Mouse (Mus musculus) cerebellum, adult 9-10 months (tissue): ENCODE measurements at regions not wholly inside any gene's neighbourhood (a gene's known extent, or its start where the extent isn't known, plus 50 kb on each side); places are given as distances from the start of the nearest gene placed in this dataset.
"Not testable (repeated sequence)": the region's sequence is repeated elsewhere in the genome, so short reads cannot be mapped to it uniquely, and the experiment has no call there.

Source experiments
- DNase-seq: peaks from one replicate; pipeline ENCODE4 v3.0.0; 2022

DNA sequence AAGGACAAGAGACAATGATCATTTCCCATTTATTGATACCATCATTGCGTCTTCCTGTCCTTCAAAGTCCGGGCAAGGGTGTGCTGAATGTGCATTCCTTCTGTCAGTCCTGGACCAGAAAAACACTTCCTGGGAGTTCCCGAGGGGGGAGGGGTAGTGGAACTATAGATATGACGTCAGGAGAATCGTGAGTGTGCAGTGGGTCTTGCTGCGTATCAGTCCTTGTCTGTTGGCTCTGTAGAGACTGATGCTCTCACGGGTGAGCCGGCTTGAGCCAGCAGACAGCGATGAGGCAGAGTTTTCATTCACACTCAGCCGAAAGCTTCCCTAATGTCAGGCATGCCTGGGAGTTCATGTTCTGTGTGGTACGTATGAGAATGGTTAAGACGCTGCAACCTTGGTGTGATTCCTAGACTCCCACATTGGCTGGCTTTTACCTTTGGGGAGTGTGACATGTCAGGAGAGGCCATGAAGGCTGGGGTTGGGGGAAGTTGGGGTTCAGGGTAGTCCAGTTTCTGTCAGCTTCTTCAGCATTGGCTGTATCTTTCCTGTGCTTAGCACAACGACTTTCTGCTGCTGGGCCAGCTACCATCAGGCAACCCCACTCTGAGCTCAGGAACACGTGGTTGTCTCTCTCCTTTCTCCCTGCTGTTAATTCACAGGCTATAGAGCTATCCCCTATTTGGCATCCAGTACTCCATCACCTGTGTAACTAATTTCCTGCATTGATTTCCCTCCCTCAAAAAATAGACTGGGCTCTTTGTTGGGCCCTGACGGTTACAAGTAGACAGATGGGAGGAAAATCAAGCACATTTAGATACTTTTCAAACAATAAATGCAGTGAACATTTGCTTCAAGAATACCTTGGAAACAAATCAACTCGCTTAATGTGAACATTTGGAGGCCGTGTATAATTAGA is 203.2 kb upstream of the Daam1 start:
- DNase-seq: peak; percentile 25

GRCm38 (mm10) chr12:71628340-71628738 is 202.5 kb upstream of the Daam1 start:
- DNase-seq: no peak

GRCm38 (mm10) chr12:71628796-71629195 is 202.1 kb upstream of the Daam1 start:
- no peak for DNase-seq

GRCm38 (mm10) chr12:71630386-71630785 is 200.5 kb upstream of the Daam1 start:
- DNase-seq: no peak

DNA sequence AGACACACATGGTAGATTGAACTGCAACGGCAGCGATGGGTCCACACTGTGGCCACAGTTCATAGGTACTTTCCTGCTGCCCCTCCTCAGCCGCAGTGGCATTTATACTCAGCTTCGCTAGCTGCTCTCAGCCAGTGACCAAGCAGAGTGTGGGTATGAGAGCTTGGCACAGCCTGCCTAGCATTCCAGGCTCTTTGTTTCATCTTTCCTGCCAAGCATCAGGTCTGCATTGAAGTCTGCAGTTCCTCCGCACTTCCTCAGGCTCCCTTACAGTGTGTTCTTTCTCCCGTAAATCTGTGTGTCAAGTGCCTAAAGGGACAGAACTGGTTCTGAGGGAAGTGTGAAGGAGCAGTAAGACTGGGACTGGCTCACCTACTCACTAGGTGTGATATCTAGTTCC is 194.6 kb upstream of the Daam1 start:
- DNase-seq: no peak

GRCm38 (mm10) chr12:71637248-71637647 is 193.6 kb upstream of the Daam1 start:
- no peak for DNase-seq

- no peak for DNase-seq
Observed at GRCm38 (mm10) chr12:71638246-71638645, 192.6 kb upstream of the Daam1 start.

GRCm38 (mm10) chr12:71640058-71640501 is 190.8 kb upstream of the Daam1 start:
- no peak for DNase-seq

- DNase-seq: no peak
Observed at GRCm38 (mm10) chr12:71641486-71641885, 189.4 kb upstream of the Daam1 start.

GRCm38 (mm10) chr12:71642797-71643337 is 188.0 kb upstream of the Daam1 start:
- DNase-seq: no peak

DNA sequence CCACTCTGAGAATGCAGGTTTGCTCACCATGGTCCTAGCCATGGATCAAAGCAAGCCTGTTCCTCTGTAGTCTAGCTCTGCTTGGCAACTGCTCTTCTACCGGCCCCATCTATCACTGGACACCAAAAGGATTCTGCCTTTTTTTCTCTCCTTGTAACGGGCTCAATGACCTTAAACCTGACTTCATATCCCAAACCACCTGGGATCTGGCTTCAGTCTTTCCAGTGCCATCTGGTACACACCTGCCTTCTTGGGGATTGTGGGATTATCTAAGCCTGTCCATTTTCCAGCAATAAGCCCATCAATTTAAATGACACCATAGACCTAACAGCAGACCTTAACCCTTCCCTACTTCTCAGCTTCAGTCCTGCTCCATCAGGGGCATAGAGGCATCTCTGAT is 179.6 kb upstream of the Daam1 start:
- DNase-seq: peak; percentile 65

- no peak for DNase-seq
Observed at GRCm38 (mm10) chr12:71693346-71694038, 137.4 kb upstream of the Daam1 start.

DNA sequence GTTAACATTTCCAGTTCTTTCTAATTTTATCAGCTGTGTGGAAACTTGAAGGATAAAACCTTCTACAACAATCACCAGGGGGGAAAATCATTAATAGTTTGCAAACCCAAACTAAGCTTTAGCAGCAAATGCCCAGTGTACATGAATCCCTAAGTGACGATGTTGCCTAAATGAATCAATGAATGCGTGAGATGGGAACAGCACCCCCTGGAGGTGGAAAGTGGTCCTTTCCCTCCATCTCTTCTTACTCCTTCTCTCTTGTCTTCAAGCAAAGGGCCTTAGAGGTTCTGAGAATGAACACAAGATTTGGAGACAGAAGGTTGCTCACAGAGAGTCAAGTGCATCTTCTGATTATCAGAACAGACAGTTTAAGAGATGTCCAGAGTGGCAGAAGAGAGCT is 129.1 kb upstream of the Daam1 start:
- DNase-seq: peak; percentile 45

DNA sequence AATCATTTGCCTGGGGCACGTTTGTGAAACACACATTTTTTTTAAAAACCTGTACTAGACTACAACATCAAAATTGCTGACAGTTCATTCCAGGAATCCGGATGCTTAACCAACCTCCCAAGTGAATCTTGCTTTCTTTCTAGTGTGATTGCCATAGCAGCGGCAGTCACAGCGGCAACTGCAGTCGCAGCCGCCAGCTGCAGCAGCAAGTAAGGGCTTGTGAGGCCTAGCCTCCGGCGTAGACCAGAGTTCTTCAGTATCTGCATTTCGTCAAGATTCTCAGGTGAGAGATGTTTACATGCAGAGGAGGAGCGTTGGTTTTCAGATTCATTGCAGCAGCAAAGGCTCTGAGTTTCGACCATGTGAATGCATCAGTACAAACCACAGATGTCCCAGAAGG is 128.7 kb upstream of the Daam1 start:
- no peak for DNase-seq

- no peak for DNase-seq
Observed at GRCm38 (mm10) chr12:71703146-71703902, 127.6 kb upstream of the Daam1 start.

DNA sequence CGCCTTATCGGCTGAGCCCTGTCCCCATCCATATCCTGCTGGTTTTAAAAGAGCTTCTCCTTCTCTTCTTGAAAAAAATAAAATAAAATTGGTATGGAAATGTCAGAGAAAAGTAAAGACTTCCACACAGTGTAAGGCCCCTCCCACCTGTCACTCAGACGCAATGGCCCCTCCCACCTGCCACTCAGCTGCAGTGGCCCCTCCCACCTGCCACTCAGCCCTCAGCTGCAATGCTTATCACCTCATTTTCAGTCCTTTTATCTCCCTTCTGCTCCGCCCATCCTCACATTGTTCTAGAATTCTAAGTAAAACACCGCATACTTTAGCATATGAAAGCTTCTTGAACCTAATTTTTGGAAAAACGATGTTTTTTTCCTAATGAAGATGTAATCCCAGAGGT is 126.4 kb upstream of the Daam1 start:
- DNase-seq: no peak

- peak; percentile 80 for DNase-seq
Observed at GRCm38 (mm10) chr12:71707727-71708369, 123.0 kb upstream of the Daam1 start.

- no peak for DNase-seq
Observed at GRCm38 (mm10) chr12:71714606-71715005, 116.3 kb upstream of the Daam1 start.

DNA sequence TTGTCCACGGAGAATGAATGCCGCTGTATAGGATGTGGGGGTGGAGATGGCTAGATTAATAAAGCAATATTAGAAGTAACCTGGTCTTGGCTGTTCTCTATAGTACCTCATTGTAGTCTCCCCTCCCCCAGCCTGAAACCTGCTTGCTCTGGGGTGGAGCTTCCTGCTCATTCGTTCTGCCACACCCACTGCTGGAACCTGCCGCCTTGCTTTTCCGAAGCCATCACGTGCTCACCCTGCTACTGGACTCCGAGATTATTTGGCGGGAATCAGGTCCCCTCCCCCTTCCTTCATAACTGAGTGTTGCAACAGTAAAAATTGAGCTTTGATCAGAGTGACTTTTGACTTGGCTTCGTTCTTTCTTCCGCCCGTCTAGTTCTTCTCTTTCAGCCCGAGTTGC is 112.5 kb upstream of the Daam1 start:
- DNase-seq: not testable (repeated sequence)

- no peak for DNase-seq
Observed at GRCm38 (mm10) chr12:71718911-71719310, 112.0 kb upstream of the Daam1 start.

DNA sequence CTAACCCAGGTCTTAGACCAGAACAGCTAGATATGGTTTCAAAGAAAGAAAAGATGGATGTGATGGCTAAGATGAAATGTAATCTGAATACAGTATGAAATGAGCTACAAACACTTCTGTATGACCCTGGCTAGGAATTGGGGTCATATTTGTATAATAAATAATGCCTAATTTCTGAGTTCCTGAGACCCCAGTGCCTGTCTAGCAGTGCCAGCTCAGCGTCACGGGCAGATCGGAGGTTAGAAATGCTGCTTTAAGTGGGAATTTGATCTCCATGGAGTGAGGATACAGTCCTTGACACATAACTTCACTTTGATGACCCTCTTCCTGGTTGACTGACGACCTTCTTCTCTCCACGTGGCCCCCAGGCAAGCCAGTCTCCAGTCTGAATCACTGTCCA is 105.7 kb upstream of the Daam1 start:
- no peak for DNase-seq

DNA sequence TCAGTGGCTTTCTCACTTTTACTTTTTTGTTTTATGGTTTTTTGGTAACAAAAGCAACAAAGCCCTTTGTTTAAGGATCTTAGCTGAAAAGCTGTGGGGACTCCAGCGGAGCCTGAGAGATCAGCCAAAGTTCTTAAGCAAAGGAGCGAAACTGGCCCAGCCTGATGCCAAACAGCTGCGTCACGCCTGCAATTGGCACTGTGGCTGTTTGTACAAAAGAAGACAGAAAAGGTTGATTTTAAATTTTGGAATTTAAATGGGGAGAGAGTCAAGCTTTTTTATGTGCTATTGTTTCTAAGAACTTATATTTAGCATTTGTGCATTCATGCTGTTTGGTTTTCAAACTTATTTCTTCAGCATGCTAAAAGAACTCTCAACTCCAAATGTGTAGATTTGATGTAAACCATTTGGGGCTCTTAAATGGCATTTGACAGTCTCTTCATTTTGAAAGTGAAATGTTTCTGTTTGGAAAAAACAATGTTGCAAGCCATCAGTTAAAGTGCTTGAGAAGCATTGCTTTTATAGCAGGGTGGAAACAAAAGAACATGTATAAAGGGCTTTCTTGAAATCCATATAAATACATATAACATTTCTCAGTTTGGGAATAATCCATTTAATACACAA is 105.1 kb upstream of the Daam1 start:
- DNase-seq: no peak
